Mouse (Mus musculus) kidney, embryonic 14.5 days (tissue): ENCODE measurements at regions not wholly inside any gene's neighbourhood (a gene's known extent, or its start where the extent isn't known, plus 50 kb on each side); places are given as distances from the start of the nearest gene placed in this dataset.

Source experiments
- ATAC-seq: fragments of 200-750 bp; cut with Nextera tagmentation; 2 replicates; pipeline ENCODE4 v1.8.0; 2017; ENCODE audit warnings: moderate number of reproducible peaks, mild to moderate bottlenecking, moderate TSS enrichment, moderate library complexity; ENCODE audit not compliant: low FRiP score, low TSS enrichment
- H3K27ac ChIP-seq: fragments of 300-500 bp; sonication (generic); 2 replicates; pipeline ENCODE4 v1.5.1; 2014; ENCODE audit warnings: low read depth, mild to moderate bottlenecking, low read length, moderate library complexity, mixed read lengths
- H3K27me3 ChIP-seq: fragments of 300-500 bp; sonication (generic); 2 replicates; pipeline ENCODE4 v1.6.1; 2014; ENCODE audit warnings: mild to moderate bottlenecking, low read length; ENCODE audit not compliant: control insufficient read depth, insufficient read depth
- H3K36me3 ChIP-seq: fragments of 300-500 bp; sonication (generic); 2 replicates; pipeline ENCODE4 v1.6.1; 2014; ENCODE audit warnings: low read length, mixed read lengths; ENCODE audit not compliant: control insufficient read depth, insufficient read depth
- H3K4me1 ChIP-seq: fragments of 300-500 bp; sonication (generic); 2 replicates; pipeline ENCODE4 v1.6.1; 2014; ENCODE audit warnings: low read length, mixed read lengths; ENCODE audit not compliant: control insufficient read depth, insufficient read depth
- H3K4me2 ChIP-seq: fragments of 300-500 bp; sonication (generic); replicated peaks from 2 replicates; pipeline ENCODE4 v1.6.1; 2014; ENCODE audit warnings: low read depth, mild to moderate bottlenecking, low read length
- H3K4me3 ChIP-seq: fragments of 300-500 bp; sonication (generic); 2 replicates; pipeline ENCODE4 v1.5.1; 2014; ENCODE audit warnings: mild to moderate bottlenecking, low read length
- H3K9ac ChIP-seq: fragments of 300-500 bp; sonication (generic); 2 replicates; pipeline ENCODE4 v1.6.1; 2014; ENCODE audit warnings: low read depth, mild to moderate bottlenecking, low read length, moderate library complexity
- H3K9me3 ChIP-seq: fragments of 300-500 bp; sonication (generic); 2 replicates; pipeline ENCODE4 v1.6.1; 2016; ENCODE audit warnings: low read length; ENCODE audit not compliant: control insufficient read depth
- WGBS: fragments of 180-500 bp; shearing (Covaris S2); extraction: QIAGEN DNeasy Blood & Tissue Kit; methylation state at CpG from one replicate; pipeline ENCODE4 v1.1.7; 2014; 5-methylcytosine and 5-hydroxymethylcytosine counted together

- H3K9me3 ChIP-seq: no peaks in the 10 kb centered on the region
- no peak overlapping the region for H3K9ac ChIP-seq
- H3K27me3 ChIP-seq: no peaks in the 10 kb centered on the region
- H3K27ac ChIP-seq: no peak overlapping the region
- WGBS: 82% methylated on average over 4 of the region's 4 CpGs
- H3K4me3 ChIP-seq: no peak overlapping the region
- H3K4me2 ChIP-seq: no peak overlapping the region
- no peak for ATAC-seq
- H3K36me3 ChIP-seq: no peaks in the 10 kb centered on the region
- no peaks in the 10 kb centered on the region for H3K4me1 ChIP-seq
Measured at GRCm38 (mm10) chr5:45231856-45232255, 218.2 kb downstream of the Qdpr start.

DNA sequence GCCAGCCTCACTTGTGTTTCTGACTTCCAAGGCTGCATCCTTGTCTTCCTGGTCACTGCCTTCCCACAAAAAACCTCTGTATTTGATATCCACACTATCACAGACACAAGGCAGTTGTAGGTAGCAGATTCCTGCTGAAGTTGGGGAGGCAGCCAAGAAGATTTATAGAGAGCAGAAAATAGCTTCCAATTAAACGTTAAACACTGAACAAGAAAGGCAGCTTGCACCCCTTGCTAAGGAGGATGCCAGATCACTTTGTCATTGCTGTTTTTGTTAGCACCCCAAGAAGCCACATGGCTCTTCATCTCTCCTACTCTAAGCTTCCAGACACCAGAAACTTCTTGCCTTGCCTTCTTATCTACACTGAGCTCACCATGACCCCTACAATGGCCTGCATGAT, 219.9 kb downstream of the Qdpr start:
- Histone ChIP-seq H3K27ac (no peak overlapping the region), H3K36me3 (no peaks in the 10 kb centered on the region), H3K4me3 (no peak overlapping the region), H3K4me2 (no peak overlapping the region), H3K9ac (no peak overlapping the region), H3K4me1 (no peaks in the 10 kb centered on the region), H3K27me3 (no peaks in the 10 kb centered on the region), H3K9me3 (no peaks in the 10 kb centered on the region)
- no peak for ATAC-seq
- WGBS: 52% methylated on average over 1 of the region's 1 CpGs

DNA sequence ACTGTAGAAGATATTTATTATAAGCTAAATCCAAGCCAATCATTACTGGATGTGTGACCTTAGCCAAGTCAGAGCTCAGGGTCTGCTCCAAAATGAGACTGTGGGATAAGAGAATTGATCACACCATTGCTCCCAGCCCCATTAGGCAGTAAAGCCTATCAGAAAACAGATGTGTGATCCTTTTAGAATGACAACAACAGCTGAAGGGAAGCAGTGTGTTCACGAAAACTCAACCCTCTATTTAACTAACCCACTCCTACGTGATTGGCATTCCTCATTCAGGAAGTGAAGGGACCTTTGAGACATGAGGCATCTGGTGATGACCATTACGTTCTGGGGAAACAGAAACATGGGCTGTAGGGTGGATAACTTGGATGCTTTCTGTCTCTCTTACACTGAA, 220.6 kb downstream of the Qdpr start:
- no peaks in the 10 kb centered on the region for H3K9me3 ChIP-seq
- no peak overlapping the region for H3K27ac ChIP-seq
- no peaks in the 10 kb centered on the region for H3K4me1 ChIP-seq
- no peaks in the 10 kb centered on the region for H3K36me3 ChIP-seq
- 84% methylated on average over 3 of the region's 3 CpGs for WGBS
- H3K27me3 ChIP-seq: no peaks in the 10 kb centered on the region
- H3K9ac ChIP-seq: no peak overlapping the region
- no peak overlapping the region for H3K4me2 ChIP-seq
- ATAC-seq: no peak
- no peak overlapping the region for H3K4me3 ChIP-seq

DNA sequence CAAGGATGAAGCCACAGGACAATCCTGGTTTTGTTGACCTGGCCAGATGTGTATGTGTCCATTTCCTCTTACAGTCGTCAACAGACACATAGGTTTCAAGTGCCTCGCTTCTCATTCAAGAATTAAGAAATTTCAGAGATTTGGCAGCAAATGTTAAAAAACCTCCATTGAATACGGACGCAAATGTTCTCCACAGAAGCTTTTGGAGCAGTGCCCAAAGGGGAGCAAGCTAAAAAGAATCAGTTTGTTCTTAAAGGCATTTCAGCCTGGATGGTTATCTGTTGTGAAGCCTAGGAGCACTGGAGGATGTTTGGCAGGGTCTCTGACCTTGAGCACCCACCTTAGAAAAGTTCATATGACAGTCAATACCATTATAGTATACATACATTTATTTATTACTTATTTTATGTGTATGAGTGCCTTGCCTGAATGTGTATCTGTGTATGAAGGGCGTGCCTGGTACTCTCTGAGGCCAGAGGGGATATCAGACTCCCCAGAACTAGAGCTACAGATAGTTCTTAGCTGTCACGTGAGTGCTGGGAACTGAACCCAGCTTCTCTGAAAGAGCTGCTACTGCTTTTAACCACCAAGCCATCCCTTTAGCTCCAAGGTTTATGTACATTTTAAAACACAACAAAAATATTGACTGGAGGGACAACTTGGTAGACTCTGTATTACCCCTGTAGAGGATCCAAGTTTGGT, 221.7 kb downstream of the Qdpr start:
- Histone ChIP-seq H3K4me2 (no peak overlapping the region), H3K36me3 (no peaks in the 10 kb centered on the region), H3K27ac (no peak overlapping the region), H3K4me1 (no peaks in the 10 kb centered on the region), H3K9me3 (no peaks in the 10 kb centered on the region), H3K27me3 (no peaks in the 10 kb centered on the region), H3K4me3 (no peak overlapping the region), H3K9ac (no peak overlapping the region)
- 83% methylated on average over 6 of the region's 6 CpGs for WGBS
- ATAC-seq: no peak

DNA sequence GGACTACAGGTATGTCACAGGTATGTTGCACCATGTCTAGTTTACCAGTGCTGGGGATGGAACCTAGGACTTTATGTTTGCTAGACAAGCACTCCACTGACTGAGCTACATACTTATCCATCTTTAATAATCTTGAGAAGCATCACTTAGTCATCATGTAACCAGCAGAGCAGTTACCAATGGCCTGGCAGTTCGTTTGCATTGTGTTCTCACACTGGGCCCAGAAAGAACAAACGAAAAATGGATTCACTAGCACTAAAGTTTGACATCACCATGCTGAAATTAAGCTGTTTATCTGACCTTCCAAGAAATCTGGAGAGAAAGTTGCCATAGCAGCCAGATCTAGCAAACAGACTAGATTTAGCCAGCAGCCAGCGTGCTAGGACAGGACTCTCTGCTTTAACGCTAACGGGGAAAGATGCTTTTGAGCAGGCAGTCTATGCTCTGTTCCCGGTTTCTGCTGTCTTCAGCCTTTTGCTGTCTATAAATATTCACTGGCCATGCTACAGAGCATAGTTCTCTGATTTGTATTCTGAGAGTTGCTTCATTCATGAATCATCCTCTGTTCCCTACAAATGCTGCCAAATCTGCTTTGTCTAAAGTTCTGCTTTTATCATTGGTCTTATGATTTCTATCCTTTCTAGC, 229.6 kb downstream of the Qdpr start:
- Histone ChIP-seq H3K4me3 (no peak overlapping the region), H3K36me3 (no peaks in the 10 kb centered on the region), H3K27me3 (no peaks in the 10 kb centered on the region), H3K27ac (no peak overlapping the region), H3K9ac (no peak overlapping the region), H3K9me3 (no peaks in the 10 kb centered on the region), H3K4me1 (no peaks in the 10 kb centered on the region), H3K4me2 (no peak overlapping the region)
- ATAC-seq: no peak
- WGBS: 80% methylated on average over 6 of the region's 6 CpGs

- no peak overlapping the region for H3K27ac ChIP-seq
- no peaks in the 10 kb centered on the region for H3K36me3 ChIP-seq
- H3K9ac ChIP-seq: no peak overlapping the region
- no peaks in the 10 kb centered on the region for H3K4me1 ChIP-seq
- H3K9me3 ChIP-seq: no peaks in the 10 kb centered on the region
- no peak overlapping the region for H3K4me3 ChIP-seq
- ATAC-seq: no peak
- no peaks in the 10 kb centered on the region for H3K27me3 ChIP-seq
- no peak overlapping the region for H3K4me2 ChIP-seq
- 79% methylated on average over 1 of the region's 1 CpGs for WGBS
Measured at GRCm38 (mm10) chr5:45219558-45219957, 230.5 kb downstream of the Qdpr start.

DNA sequence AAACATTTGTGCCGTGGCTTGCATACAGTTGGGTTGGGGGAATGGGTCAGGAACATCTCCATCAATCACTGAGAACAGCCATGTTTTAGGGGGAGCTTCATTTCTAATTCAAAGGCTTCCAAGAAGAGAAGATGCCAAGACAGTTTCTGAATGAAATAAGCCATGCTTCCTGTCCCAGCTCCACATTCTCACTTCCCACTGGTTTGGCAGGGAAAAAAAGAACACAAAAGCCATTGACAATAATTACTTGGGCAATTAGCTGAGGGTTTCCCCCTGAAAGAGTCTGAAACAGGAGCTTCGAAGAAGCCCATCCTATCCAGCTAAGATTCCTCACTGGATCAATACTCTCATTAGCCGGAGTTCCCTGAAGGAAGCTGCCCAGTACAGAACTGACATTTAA, 230.9 kb downstream of the Qdpr start:
- Histone ChIP-seq H3K27ac (no peak overlapping the region), H3K36me3 (no peaks in the 10 kb centered on the region), H3K9ac (no peak overlapping the region), H3K27me3 (no peaks in the 10 kb centered on the region), H3K4me3 (no peak overlapping the region), H3K4me1 (no peaks in the 10 kb centered on the region), H3K9me3 (no peaks in the 10 kb centered on the region), H3K4me2 (no peak overlapping the region)
- WGBS: 47% methylated on average over 3 of the region's 3 CpGs
- no peak for ATAC-seq

DNA sequence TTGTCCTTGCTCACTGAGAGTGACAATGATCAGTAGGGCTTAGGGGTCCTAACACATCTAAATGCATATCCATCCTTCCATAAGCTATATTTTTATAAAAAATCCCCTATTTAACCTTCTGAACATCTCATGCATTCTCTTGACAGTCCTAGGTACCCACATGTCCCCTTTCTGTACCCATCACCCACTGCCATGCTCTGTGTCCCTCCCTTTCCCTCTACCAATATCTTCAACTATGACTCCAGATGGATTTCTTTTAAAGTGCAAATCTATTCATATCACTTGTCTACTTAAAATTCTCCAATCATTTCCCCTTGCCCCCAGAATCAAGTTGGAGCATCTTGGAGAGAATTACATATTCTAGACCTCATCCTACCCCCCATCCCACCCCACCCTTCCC, 235.6 kb downstream of the Qdpr start:
- Histone ChIP-seq H3K9me3 (no peaks in the 10 kb centered on the region), H3K27me3 (no peaks in the 10 kb centered on the region), H3K4me1 (no peaks in the 10 kb centered on the region), H3K4me2 (no peak overlapping the region), H3K9ac (no peak overlapping the region), H3K27ac (no peak overlapping the region), H3K4me3 (no peak overlapping the region), H3K36me3 (no peaks in the 10 kb centered on the region)
- no peak for ATAC-seq

DNA sequence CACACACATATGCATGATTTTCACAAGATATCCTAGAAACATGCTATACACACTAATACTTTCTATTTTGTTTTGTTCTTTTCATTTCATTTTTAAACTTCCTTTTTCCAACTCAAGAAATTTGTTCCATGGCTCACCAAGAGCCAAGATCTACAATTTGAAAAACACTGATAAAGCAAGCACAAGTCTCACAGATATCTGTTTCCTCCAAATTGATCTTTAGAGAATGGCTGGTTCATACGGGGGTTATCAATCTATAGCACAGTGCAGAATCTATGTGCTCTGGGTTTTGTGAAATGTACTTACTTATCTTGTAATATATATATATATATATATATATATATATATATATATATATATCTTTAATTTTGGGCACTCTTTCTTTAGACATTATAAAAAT, 251.6 kb downstream of the Qdpr start:
- no peaks in the 10 kb centered on the region for H3K36me3 ChIP-seq
- H3K9ac ChIP-seq: no peak overlapping the region
- H3K4me3 ChIP-seq: no peak overlapping the region
- no peaks in the 10 kb centered on the region for H3K4me1 ChIP-seq
- H3K27ac ChIP-seq: no peak overlapping the region
- WGBS: 90% methylated on average over 1 of the region's 1 CpGs
- no peaks in the 10 kb centered on the region for H3K9me3 ChIP-seq
- no peak for ATAC-seq
- no peak overlapping the region for H3K4me2 ChIP-seq
- no peaks in the 10 kb centered on the region for H3K27me3 ChIP-seq
